Mouse (Mus musculus): ENCODE data around the gene Hmgn2. TPM values are rescaled to one million over a fixed set of nuclear protein-coding genes. Genes with fewer than 3 reads are reported as not detected.
"Not testable (repeated sequence)": the region's sequence is repeated elsewhere in the genome, so short reads cannot be mapped to it uniquely, and the experiment has no call there.

Gene Hmgn2
- total and polyA plus RNA-seq, 3 experiments: 157 to 195 (median 161) TPM

- no peak for DNase-seq (ENCODE audit: extremely low read depth)
- dilution Hi-C loops (cut with MboI; ENCODE audit: extremely low pct_ligation_motif_present, extremely low pct_unique_long_range_greater_than_20kb, low sequenced_read_pairs) (no loop called here), in situ Hi-C loops (cut with MboI; ENCODE audit: low pct_ligation_motif_present, low pct_unique_long_range_greater_than_20kb, low sequenced_read_pairs) (no loop called here)
- H3K4me2 ChIP-seq (ENCODE audit: insufficient read depth, low read depth, poor library complexity, severe bottlenecking): no peak overlapping the region
- H3K27ac ChIP-seq (ENCODE audit: insufficient read depth, low read depth): no peak overlapping the region
- peaks cover 8 to 23% of the 10 kb centered on the region in 2 experiments for H3K4me1 ChIP-seq (ENCODE audit: control insufficient read depth in 1 of 2, insufficient read depth in 2 of 2)
- TF ChIP-seq GABPA (IDR thresholded peaks at IDR 0.05; ENCODE audit: insufficient replicate concordance, low read depth, low read length) (no peak), EP300 (IDR thresholded peaks at IDR 0.05; ENCODE audit: low read length) (no peak), USF2 (conservative IDR thresholded peaks at IDR 0.05; ENCODE audit: low read depth, low read length) (no peak), ELF1 (IDR thresholded peaks at IDR 0.05; ENCODE audit: low read depth, low read length) (no peak), POLR2AphosphoS2 (IDR thresholded peaks at IDR 0.05; ENCODE audit: low read depth, low read length) (no peak), JUND (conservative IDR thresholded peaks at IDR 0.05; ENCODE audit: low read depth, low read length) (no peak), ZC3H11A (IDR thresholded peaks at IDR 0.05; ENCODE audit: low read depth, low read length) (no peak)
- H3K4me3 ChIP-seq (replicated peaks in 1 of 3; ENCODE audit: low read depth in 2 of 3, low read length in 2 of 3, poor library complexity in 1 of 3): no peak overlapping the region
- H3K79me2 ChIP-seq (replicated peaks; ENCODE audit: control insufficient read depth, extremely low read depth, insufficient read depth, poor library complexity, severe bottlenecking): peaks cover 6% of the 10 kb centered on the region
- H3K9ac ChIP-seq (ENCODE audit: insufficient read depth, low read depth): no peak overlapping the region
- peaks cover 61 to 81% of the 10 kb centered on the region in 2 experiments for H3K36me3 ChIP-seq (replicated peaks in 1 of 2; ENCODE audit: control insufficient read depth in 1 of 2, insufficient read depth in 1 of 2, low read length in 1 of 2)
- no peaks in the 10 kb centered on the region for H3K9me3 ChIP-seq (replicated peaks; ENCODE audit: low read length)
- no peaks in the 10 kb centered on the region for H3K27me3 ChIP-seq (replicated peaks)
These were observed 26.2 kb upstream of the Hmgn2 start for GRCm38 (mm10) chr4:133994697-133995096.

GRCm38 (mm10) chr4:133991087-133991660 is 22.7 kb upstream of the Hmgn2 start:
- Histone ChIP-seq H3K27me3 (replicated peaks) (no peaks in the 10 kb centered on the region), H3K4me3 (replicated peaks in 1 of 3; ENCODE audit: low read depth in 2 of 3, low read length in 2 of 3, poor library complexity in 1 of 3) (no peak overlapping the region), H3K9me3 (replicated peaks; ENCODE audit: low read length) (no peaks in the 10 kb centered on the region), H3K27ac (ENCODE audit: insufficient read depth, low read depth) (no peak overlapping the region; the same call in 1 of the 2 replicates), H3K79me2 (replicated peaks; ENCODE audit: control insufficient read depth, extremely low read depth, insufficient read depth, poor library complexity, severe bottlenecking) (no peaks in the 10 kb centered on the region), H3K9ac (ENCODE audit: insufficient read depth, low read depth) (no peak overlapping the region), H3K4me1 (ENCODE audit: control insufficient read depth in 1 of 2, insufficient read depth in 2 of 2) (peaks cover 8 to 18% of the 10 kb centered on the region in 2 experiments), H3K36me3 (replicated peaks in 1 of 2; ENCODE audit: control insufficient read depth in 1 of 2, insufficient read depth in 1 of 2, low read length in 1 of 2) (peaks cover 68 to 83% of the 10 kb centered on the region in 2 experiments), H3K4me2 (ENCODE audit: insufficient read depth, low read depth, poor library complexity, severe bottlenecking) (no peak overlapping the region)
- TF ChIP-seq CHD1 (IDR thresholded peaks at IDR 0.05; ENCODE audit: low read depth, low read length): 0 out of 2 replicates have a peak, but pooled peaks have one; percentile 48
- 0 out of 2 replicates have a peak, but pooled peaks have one; percentile 51 for TF ChIP-seq BHLHE40 (IDR thresholded peaks at IDR 0.05; ENCODE audit: low read depth, low read length)
- 0 out of 2 replicates have a peak, but pooled peaks have one; percentile 39 for TF ChIP-seq MAZ (IDR thresholded peaks at IDR 0.05; ENCODE audit: low read depth, low read length)
- no peak for TF ChIP-seq UBTF (IDR thresholded peaks at IDR 0.05; ENCODE audit: low read depth, low read length)
- dilution Hi-C loops (cut with MboI; ENCODE audit: extremely low pct_ligation_motif_present, extremely low pct_unique_long_range_greater_than_20kb, low sequenced_read_pairs) (no loop called here), in situ Hi-C loops (cut with MboI; ENCODE audit: low pct_ligation_motif_present, low pct_unique_long_range_greater_than_20kb, low sequenced_read_pairs) (no loop called here)
- peak; percentile 57 for DNase-seq (ENCODE audit: extremely low read depth)

- Histone ChIP-seq H3K27me3 (replicated peaks) (no peaks in the 10 kb centered on the region), H3K4me2 (ENCODE audit: insufficient read depth, low read depth, poor library complexity, severe bottlenecking) (no peak overlapping the region), H3K27ac (ENCODE audit: insufficient read depth, low read depth) (no peak overlapping the region), H3K79me2 (replicated peaks; ENCODE audit: control insufficient read depth, extremely low read depth, insufficient read depth, poor library complexity, severe bottlenecking) (no peaks in the 10 kb centered on the region), H3K9ac (ENCODE audit: insufficient read depth, low read depth) (no peak overlapping the region), H3K4me3 (replicated peaks in 1 of 3; ENCODE audit: low read depth in 2 of 3, low read length in 2 of 3, poor library complexity in 1 of 3) (no peak overlapping the region), H3K4me1 (ENCODE audit: control insufficient read depth in 1 of 2, insufficient read depth in 2 of 2) (peaks cover 8 to 18% of the 10 kb centered on the region in 2 experiments), H3K36me3 (replicated peaks in 1 of 2; ENCODE audit: control insufficient read depth in 1 of 2, insufficient read depth in 1 of 2, low read length in 1 of 2) (peaks cover 62 to 84% of the 10 kb centered on the region in 2 experiments), H3K9me3 (replicated peaks; ENCODE audit: low read length) (no peaks in the 10 kb centered on the region)
- dilution Hi-C loops (cut with MboI; ENCODE audit: extremely low pct_ligation_motif_present, extremely low pct_unique_long_range_greater_than_20kb, low sequenced_read_pairs): no loop called here
- in situ Hi-C loops (cut with MboI; ENCODE audit: low pct_ligation_motif_present, low pct_unique_long_range_greater_than_20kb, low sequenced_read_pairs): no loop called here
- TF ChIP-seq USF2 (conservative IDR thresholded peaks at IDR 0.05; ENCODE audit: low read depth, low read length): no peak
- no peak for TF ChIP-seq POLR2AphosphoS2 (IDR thresholded peaks at IDR 0.05; ENCODE audit: low read depth, low read length)
- peak; percentile 34 for TF ChIP-seq RAD21 (IDR thresholded peaks at IDR 0.05; ENCODE audit: low read depth, low read length)
- TF ChIP-seq CTCF (conservative IDR thresholded peaks at IDR 0.05 in 1 of 2, IDR thresholded peaks at IDR 0.05 in 1 of 2; ENCODE audit: low read depth in 2 of 2, low read length in 2 of 2): peak in 1 of 2 experiments; percentile 49; a peak in 2 of 4 replicates
- TF ChIP-seq CHD2 (IDR thresholded peaks at IDR 0.05; ENCODE audit: low read length): no peak
- no peak for DNase-seq (ENCODE audit: extremely low read depth)
These were observed 21.6 kb upstream of the Hmgn2 start for GRCm38 (mm10) chr4:133990035-133990434.

- H3K79me2 ChIP-seq (replicated peaks; ENCODE audit: control insufficient read depth, extremely low read depth, insufficient read depth, poor library complexity, severe bottlenecking); in situ Hi-C loops (cut with MboI; ENCODE audit: low pct_ligation_motif_present, low pct_unique_long_range_greater_than_20kb, low sequenced_read_pairs); H3K27ac ChIP-seq (ENCODE audit: insufficient read depth, low read depth); H3K9ac ChIP-seq (ENCODE audit: insufficient read depth, low read depth); dilution Hi-C loops (cut with MboI; ENCODE audit: extremely low pct_ligation_motif_present, extremely low pct_unique_long_range_greater_than_20kb, low sequenced_read_pairs); H3K4me2 ChIP-seq (ENCODE audit: insufficient read depth, low read depth, poor library complexity, severe bottlenecking); DNase-seq (ENCODE audit: extremely low read depth); H3K9me3 ChIP-seq (replicated peaks; ENCODE audit: low read length); H3K4me3 ChIP-seq (replicated peaks in 1 of 3; ENCODE audit: low read depth in 2 of 3, low read length in 2 of 3, poor library complexity in 1 of 3); H3K27me3 ChIP-seq (replicated peaks): not testable (repeated sequence)
- peaks cover 8 to 22% of the 10 kb centered on the region in 2 experiments for H3K4me1 ChIP-seq (ENCODE audit: control insufficient read depth in 1 of 2, insufficient read depth in 2 of 2)
- peaks cover 47 to 77% of the 10 kb centered on the region in 2 experiments for H3K36me3 ChIP-seq (replicated peaks in 1 of 2; ENCODE audit: control insufficient read depth in 1 of 2, insufficient read depth in 1 of 2, low read length in 1 of 2)
These were observed 19.8 kb upstream of the Hmgn2 start for GRCm38 (mm10) chr4:133988289-133988688.
